Mouse (Mus musculus) gastrocnemius, postnatal 25 days (tissue): ENCODE measurements around the gene Rbp7. TPM values are rescaled to one million over a fixed set of nuclear protein-coding genes. Genes with fewer than 3 reads are reported as not detected.
A peak's percentile ranks its signal among the peaks of the same experiment; 100 is the strongest.
"Not testable (repeated sequence)": the region's sequence is repeated elsewhere in the genome, so short reads cannot be mapped to it uniquely, and the experiment has no call there.

Source experiments
- DNase-seq: peaks from one replicate; pipeline ENCODE4 v3.0.0; 2022
- total RNA-seq, 2 experiments: library from RNA; stranded (reverse); gene quantifications; 1 replicate in 1 of 2; 2 replicates in 1 of 2; pipeline ENCODE4 v1.2.3; 2021

Rbp7 gene
- total RNA-seq, 2 experiments from 2014 or later, result 17.5 to 23.0 TPM

DNA sequence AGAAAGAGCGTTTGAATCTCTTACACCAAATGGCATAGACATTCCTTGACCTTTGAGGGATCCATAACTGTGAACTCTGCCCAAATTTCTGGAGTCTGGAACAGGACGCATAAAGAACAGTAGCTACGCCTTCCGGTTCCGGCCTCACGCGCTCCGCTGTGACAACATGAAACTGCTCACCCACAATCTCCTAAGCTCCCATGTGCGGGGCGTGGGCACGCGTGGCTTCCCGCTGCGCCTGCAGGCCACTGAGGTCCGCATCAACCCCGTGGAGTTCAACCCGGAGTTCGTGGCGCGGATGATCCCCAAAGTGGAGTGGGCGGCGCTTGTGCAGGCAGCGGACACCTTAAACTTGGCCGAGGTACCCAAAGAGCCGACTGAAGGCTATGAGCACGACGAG lies 2.4 kb upstream of the Rbp7 start:
- not testable (repeated sequence) for DNase-seq

DNA sequence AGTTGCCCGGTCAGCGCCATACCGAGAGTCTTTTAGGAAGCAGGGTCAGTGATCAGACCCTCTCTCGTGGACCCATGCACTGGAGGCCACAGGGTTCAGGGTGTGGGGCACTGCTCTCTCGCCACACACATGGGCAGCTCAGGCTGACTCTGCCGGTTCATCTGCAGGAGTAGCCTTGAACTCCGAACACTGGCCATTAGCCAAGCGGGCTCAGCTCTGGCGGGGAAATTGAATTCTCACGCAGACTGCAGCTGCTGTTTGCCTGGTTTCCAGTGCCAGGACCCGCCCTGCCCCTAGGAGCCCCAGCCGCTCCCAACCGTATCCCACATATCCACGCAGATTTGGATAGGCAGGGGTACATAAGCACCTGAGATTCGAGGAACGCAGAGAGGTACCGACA lies 515 bp downstream of the Rbp7 start:
- DNase-seq, result no peak

DNA sequence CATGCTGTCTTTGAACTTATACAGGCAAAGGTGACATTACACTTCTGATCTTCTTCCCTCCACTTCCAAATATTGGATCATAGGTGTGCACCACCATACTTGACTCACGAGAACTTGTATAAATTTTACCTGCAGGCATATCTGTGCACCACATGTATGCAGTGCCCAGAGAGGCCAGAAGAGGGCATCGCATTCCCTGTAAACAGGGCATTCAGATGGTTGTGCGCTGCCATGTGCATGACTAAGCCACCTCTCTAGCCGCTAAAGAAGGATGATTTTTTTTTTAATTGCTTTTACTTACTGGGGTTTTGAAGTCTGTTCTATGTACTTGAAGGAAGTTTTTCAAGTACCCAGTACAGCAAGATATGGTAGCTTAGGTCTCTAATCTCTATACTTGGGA lies 1.1 kb downstream of the Rbp7 start:
- no peak for DNase-seq

DNA sequence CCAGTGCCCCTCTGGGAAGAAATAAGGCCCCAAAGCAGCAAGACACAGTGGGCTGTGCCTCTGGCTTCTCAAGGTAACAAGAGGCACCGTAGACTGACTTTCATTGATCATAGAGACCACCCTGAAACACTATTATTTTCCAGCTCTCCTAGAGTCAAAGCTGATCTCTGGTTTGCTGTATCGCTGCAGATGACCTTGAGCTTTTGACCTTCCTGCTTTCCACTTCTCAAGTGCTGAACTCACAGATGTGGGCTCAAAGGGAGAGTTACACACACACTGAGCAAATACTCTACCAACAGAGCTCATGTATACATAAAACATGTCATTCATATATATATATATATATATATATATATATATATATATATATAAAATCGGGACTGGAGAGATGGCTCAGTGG lies 4.1 kb downstream of the Rbp7 start:
- no peak for DNase-seq

GRCm38 (mm10) chr4:149446309-149446708 lies 8.5 kb downstream of the Rbp7 start:
- no peak for DNase-seq

- DNase-seq, result no peak
These were observed 8.9 kb downstream of the Rbp7 start for GRCm38 (mm10) chr4:149445868-149446267.

- peak; percentile 90 for DNase-seq
These were observed 9.6 kb downstream of the Rbp7 start for GRCm38 (mm10) chr4:149444964-149445701.

GRCm38 (mm10) chr4:149444465-149444864 lies 10.3 kb downstream of the Rbp7 start:
- no peak for DNase-seq

DNA sequence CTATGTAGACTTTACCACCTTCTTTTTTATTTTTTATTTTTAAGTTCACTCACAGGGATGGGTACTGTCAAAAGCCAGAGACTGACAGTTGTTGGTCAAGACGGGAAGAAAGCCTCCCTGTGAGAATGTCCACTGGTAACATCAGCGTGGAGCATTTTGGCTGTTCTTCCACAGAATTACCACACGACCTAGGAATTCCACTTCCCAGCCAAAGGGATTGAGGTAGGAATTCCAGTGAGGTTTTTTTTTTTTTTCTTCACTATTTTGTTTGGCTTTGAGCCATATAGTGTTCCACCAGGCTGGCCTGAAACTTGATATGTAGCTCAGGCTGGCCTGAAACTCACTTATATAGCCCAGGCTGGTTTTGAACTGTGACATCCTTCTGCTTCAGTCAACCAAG lies 12.3 kb downstream of the Rbp7 start:
- DNase-seq, result no peak

GRCm38 (mm10) chr4:149440576-149440975 lies 14.2 kb downstream of the Rbp7 start:
- DNase-seq, result no peak

- DNase-seq, result not testable (repeated sequence)
These were observed 22.9 kb downstream of the Rbp7 start for GRCm38 (mm10) chr4:149431887-149432286.

GRCm38 (mm10) chr4:149429592-149429991 lies 25.2 kb downstream of the Rbp7 start:
- DNase-seq, result no peak

- peak; percentile 97 for DNase-seq
These were observed 28.2 kb downstream of the Rbp7 start, which contains the start of gene Ube4b for GRCm38 (mm10) chr4:149426325-149427199. Ube4b (minus strand) TSS chr4:149426749.

DNA sequence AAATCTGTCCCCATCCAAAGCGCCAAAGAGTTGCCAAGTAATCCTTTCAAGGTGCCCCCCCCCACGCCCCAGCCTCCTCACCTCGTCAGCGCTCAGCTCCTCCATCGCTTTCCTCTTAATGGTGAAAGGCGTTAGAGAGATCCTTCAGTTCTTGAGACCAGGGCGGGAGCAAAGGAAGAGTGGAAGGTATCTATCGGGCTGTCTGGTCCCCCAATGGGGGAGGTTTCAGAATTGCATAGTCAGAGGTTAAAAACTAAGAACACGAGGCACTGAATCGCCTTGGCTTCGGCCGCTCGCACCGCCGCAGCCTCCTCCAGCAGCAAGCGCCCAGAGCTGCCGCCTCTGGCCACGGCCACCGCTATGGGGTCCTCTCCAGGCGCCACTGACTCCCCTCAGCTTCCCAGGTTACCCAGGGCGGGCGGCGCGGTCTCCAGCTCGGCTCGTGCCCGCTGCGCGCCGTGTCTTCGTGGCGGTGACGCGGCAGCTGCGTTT lies 28.9 kb downstream of the Rbp7 start:
- no peak for DNase-seq

GRCm38 (mm10) chr4:149424755-149425154 lies 30.0 kb downstream of the Rbp7 start:
- no peak for DNase-seq

DNA sequence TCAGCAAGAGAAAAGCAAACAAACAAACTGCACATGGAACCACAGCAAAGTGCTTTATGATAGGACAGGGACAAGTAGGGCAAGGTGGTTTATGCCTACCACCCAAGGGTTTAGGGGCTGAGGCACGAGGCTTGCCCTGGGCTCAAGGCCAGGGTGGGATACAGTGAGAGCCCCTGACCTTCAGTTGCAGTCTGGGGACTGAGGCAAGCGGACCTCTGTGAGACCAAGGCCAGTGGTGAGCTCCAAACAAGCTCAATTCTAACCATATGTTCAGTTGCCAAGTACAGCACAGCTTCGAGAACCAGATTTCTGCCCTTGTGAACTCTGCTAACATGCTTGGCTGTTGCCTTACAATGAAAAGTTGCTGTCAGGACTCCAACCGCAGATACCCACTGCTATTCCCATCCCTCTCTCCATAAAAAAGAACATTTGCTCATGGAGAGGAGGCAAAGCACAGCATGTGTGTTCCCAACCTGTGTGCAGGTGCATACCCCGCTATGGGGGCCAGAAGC lies 36.9 kb downstream of the Rbp7 start:
- DNase-seq, result no peak

DNA sequence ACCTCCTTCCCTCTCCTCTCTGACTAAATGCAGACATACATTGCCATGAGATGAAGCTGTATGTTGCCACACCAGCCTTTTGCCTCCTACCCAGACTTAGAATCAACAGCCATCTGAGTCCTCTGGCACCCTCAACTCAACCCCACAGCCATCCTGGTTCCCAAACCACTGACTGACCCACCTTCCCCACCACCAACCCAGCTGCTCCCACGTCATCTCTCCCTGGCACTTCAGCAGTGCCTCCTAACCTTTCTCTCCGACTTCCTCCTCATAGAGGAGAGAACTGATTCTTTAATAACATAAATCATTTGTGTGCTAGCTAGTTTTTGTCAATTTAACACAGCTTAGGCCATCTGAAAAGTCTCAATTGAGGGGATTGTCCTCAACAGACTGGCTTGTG lies 37.8 kb downstream of the Rbp7 start:
- DNase-seq, result no peak

GRCm38 (mm10) chr4:149416417-149416816 lies 38.4 kb downstream of the Rbp7 start:
- DNase-seq, result no peak

DNA sequence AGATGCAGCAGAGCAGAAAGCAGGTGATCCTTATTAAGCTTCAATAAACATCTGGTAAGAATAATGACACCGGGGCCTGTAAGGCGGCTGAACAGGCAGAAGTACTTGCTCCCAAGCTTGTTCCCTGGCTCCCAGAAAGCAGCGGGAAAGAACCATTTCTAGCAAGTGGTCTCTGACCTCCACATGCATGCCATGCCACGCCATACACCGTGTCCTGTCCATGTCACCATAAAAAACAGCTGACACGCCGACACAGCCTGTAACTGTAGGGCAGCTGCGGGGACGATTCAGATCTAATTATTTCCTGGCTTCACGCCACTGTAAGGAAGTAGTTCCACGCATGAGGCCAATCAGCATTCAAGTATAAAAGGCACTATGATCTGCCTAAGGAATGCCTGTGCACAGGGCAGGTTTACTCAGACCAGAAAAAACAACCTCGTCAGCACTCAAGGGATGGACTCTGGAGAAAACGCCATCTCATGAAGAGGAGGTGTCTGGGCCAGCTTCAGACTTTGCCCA lies 39.1 kb downstream of the Rbp7 start:
- DNase-seq, result peak; percentile 19

DNA sequence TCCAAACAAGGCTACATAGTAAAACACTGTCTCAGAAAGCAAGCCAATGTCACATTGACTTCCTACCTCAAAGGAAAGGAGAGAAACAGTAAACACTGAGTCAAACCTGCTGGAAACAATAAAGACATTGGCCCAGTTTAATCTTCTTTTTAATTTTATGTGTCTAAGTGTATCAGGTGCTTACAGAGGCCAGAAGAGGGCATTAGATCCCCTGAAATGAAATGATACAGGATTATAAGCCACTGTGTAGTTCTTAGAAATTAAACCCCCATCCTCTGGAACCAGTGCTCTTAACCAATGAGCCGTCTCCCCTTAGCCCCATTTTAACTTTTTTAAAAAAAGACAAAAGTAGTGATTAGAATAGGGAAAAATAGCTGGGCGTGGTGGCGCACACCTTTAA lies 40.5 kb downstream of the Rbp7 start:
- no peak for DNase-seq

DNA sequence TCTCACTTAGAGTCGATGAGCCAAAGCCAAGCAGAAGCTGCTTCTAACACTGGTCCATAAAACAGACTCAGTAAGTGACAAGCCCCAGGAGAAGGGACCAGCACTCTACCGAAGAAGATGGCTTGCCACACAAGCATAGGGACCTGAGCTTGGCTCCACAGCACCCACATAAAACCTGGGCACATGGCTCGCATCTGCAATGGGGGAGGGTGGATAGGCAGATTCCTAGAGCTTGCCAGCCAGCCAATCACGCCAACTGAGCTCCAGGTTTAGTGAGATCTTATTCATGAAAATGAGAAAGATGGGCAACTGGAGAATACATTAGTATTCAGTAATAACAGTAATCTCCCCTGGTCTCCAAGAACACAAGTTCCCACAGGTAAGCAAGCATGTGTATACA lies 45.0 kb downstream of the Rbp7 start:
- DNase-seq, result no peak

GRCm38 (mm10) chr4:149408331-149408730 lies 46.4 kb downstream of the Rbp7 start:
- no peak for DNase-seq

DNA sequence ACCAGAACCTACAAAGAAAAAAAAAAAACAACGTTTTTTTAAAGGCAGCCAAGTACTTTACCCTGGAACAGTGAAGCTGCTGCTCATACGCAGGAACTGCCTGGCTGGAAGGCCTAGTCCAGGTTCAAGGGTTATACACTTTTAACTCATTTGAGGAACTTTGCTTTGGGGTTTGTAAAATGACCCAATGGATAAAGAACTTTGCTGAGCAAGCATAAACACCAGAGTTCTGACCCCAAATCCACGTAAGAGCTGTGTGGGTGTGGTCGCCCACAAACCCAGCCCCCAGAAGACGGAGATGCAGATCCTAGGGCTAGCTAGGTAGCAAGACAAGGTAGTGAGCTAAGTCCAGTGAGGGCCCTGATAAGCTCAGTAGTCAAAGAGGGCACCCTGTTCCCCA lies 47.3 kb downstream of the Rbp7 start:
- DNase-seq, result no peak
